Mouse (Mus musculus) liver, embryonic 11.5 days (tissue): Measurements from ENCODE around the gene Apoa4. TPM values are rescaled to one million over a fixed set of nuclear protein-coding genes. Genes with fewer than 3 reads are reported as not detected.

Experiments
- ATAC-seq: fragments of 200-750 bp; cut with Nextera tagmentation; replicated peaks from 2 replicates; pipeline ENCODE4 v1.8.0; 2017; ENCODE audit warnings: moderate number of reproducible peaks, mild to moderate bottlenecking, moderate TSS enrichment, moderate library complexity; ENCODE audit not compliant: low FRiP score
- DNase-seq: peaks from one replicate; pipeline ENCODE4 v3.0.0-alpha.2; 2017; ENCODE audit warnings: low spot score
- H3K27ac ChIP-seq: fragments of 300-500 bp; sonication (generic); 2 replicates; pipeline ENCODE4 v1.5.1; 2014; ENCODE audit warnings: mild to moderate bottlenecking, low read depth, low read length, control low read depth
- H3K27me3 ChIP-seq: fragments of 300-500 bp; sonication (generic); replicated peaks from 2 replicates; pipeline ENCODE4 v1.6.1; 2014; ENCODE audit warnings: low read length, mixed read lengths; ENCODE audit not compliant: control insufficient read depth, insufficient read depth
- H3K36me3 ChIP-seq: fragments of 300-500 bp; sonication (generic); 2 replicates; pipeline ENCODE4 v1.6.1; 2014; ENCODE audit warnings: mild to moderate bottlenecking, low read length, moderate library complexity, mixed read lengths; ENCODE audit not compliant: control insufficient read depth, insufficient read depth
- H3K4me1 ChIP-seq: fragments of 300-500 bp; sonication (generic); replicated peaks from 2 replicates; pipeline ENCODE4 v1.6.1; 2014; ENCODE audit warnings: low read length, mixed read lengths; ENCODE audit not compliant: control insufficient read depth, insufficient read depth
- H3K4me2 ChIP-seq: fragments of 300-500 bp; sonication (generic); 2 replicates; pipeline ENCODE4 v1.6.1; 2014; ENCODE audit warnings: mild to moderate bottlenecking, control low read depth, moderate library complexity
- H3K4me3 ChIP-seq: fragments of 300-500 bp; sonication (generic); 2 replicates; pipeline ENCODE4 v1.5.1; 2014; ENCODE audit warnings: low read depth, low read length, control low read depth
- H3K9ac ChIP-seq: fragments of 300-500 bp; sonication (generic); 2 replicates; pipeline ENCODE4 v1.6.1; 2014; ENCODE audit warnings: low read depth, low read length, control low read depth
- H3K9me3 ChIP-seq: fragments of 300-500 bp; sonication (generic); 2 replicates; pipeline ENCODE4 v1.6.1; 2016; ENCODE audit warnings: low read length, inconsistent platforms, mixed read lengths; ENCODE audit not compliant: control insufficient read depth
- WGBS: fragments of 180-500 bp; shearing (Covaris S2); extraction: QIAGEN DNeasy Blood & Tissue Kit; methylation state at CpG from one replicate; pipeline ENCODE4 v1.1.7; 2014; 5-methylcytosine and 5-hydroxymethylcytosine counted together
- polyA plus RNA-seq: library from polyadenylated mRNA; unstranded; fragments of >200 nt; fragmentation: Nextera tagmentation; extraction: Ambion mirVana; gene quantifications from 2 replicates; pipeline ENCODE4 v1.2.1, GENCODE M21; 2014

Apoa4 gene
- not detected in 2 replicates for polyA plus RNA-seq

DNA sequence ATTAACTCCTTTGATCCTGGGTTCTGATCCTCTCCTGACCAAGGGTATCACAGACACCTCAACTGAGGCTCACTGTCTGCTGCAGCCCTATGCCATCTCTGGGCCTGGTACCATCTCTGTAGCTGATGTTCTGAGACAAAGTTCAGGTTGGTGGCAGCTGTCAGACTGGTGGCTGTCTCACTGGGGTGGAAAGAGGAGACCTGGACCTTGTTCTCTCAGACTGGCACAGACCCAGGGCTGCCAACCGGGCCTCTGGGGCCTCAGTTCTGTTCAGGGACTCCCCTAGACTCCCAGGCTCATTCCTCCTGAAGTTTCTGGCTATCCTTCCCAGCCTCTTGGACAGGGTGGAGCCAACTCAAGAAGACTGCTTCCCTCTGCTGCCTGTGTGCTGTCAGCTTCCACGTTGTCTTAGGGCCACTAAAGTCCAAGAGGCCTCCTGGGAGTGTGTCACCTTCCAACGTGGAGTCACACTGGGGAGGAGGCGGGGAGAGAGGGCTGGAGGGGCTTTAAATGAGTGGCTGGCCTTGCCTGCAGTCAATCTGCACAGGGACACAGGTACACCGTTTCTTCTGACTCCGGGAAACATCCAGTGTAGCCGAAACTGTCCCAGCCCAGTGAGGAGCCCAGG lies at the start of gene Apoa4:
TSS of gene Apoa4 (plus strand) at position 171 of the 628 bp plus-strand sequence.
- no peak for ATAC-seq
- Histone ChIP-seq H3K9ac (no peak within 1 kb of the TSS), H3K4me3 (no peak within 1 kb of the TSS), H3K27me3 (no peaks in the 10 kb centered on the region), H3K9me3 (no peaks in the 10 kb centered on the region), H3K36me3 (no peaks in the 10 kb centered on the region), H3K27ac (no peak within 1 kb of the TSS), H3K4me1 (peaks cover under 1% of the 10 kb centered on the region; the same call in 1 of the 2 replicates), H3K4me2 (no peak within 1 kb of the TSS)
- 61% methylated on average over 7 of the region's 7 CpGs for WGBS
- DNase-seq: no peak

DNA sequence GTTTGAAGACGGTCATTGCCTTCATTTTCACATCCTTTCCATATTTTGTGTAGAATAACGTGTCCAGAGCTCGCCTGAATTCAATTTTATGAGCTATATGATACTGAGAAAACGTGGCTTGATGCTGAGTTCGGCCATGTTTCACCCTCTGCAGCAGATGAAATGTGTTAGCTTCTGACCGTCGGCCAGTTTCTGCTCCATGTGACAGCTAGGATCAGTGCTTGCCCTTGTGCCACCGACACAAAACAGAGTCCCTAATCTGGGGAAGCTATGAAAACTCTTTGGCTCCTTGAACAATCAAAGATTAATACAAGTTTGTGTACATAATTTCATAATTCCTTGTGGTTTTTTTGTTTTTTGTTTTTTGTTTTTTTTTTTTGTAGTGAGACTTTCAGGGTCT lies 49.3 kb upstream of the Apoa4 start:
- no peaks in the 10 kb centered on the region for H3K9me3 ChIP-seq
- WGBS: 73% methylated on average over 8 of the region's 8 CpGs
- H3K27ac ChIP-seq: no peak overlapping the region
- H3K9ac ChIP-seq: no peak overlapping the region
- ATAC-seq: no peak
- H3K4me2 ChIP-seq: no peak overlapping the region
- DNase-seq: no peak
- H3K27me3 ChIP-seq: no peaks in the 10 kb centered on the region
- no peaks in the 10 kb centered on the region for H3K4me1 ChIP-seq
- no peaks in the 10 kb centered on the region for H3K36me3 ChIP-seq
- H3K4me3 ChIP-seq: no peak overlapping the region

DNA sequence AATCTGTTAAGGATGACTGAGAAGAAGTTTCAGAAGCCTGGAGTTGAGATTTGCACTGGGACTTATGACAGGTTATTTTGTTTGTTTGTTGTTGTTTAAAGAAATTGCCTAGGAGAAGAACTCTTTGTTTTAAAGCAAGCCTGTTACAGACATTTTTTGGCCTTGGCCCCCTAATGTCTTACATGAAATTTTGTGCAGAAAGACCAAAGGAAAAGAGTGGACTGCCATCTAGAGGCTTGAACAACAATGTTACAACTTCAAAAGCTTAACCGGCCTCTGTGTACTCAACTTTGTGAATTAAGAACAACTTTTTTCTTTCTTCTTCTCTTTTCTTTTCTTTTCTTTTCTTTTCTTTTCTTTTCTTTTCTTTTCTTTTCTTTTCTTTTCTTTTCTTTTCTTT lies 48.9 kb upstream of the Apoa4 start:
- no peaks in the 10 kb centered on the region for H3K27me3 ChIP-seq
- ATAC-seq (no peak), DNase-seq (no peak)
- H3K9me3 ChIP-seq: no peaks in the 10 kb centered on the region
- H3K36me3 ChIP-seq: no peaks in the 10 kb centered on the region
- WGBS: 51% methylated on average over 1 of the region's 1 CpGs
- H3K4me1 ChIP-seq: 0 out of 2 replicates have a peak, but pooled peaks cover 3% of the 10 kb centered on the region
- H3K4me3 ChIP-seq: no peak overlapping the region
- no peak overlapping the region for H3K4me2 ChIP-seq
- H3K27ac ChIP-seq: no peak overlapping the region
- H3K9ac ChIP-seq: no peak overlapping the region

DNA sequence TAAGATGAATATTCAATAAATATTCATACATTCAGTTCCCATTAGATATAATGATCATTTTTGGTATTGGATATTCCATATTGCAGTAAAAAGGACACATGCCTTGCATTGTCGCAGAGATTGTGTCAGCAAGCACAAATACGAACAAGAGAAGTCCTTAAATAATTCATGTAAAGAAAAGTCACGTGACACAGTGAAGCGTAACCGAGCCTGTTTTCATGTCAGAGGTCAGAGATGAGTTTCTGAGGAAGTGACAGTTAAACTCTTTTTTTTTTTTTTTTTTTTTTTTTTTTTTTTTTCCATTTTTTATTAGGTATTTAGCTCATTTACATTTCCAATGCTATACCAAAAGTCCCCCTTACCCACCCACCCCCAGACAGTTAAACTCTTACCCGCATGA lies 47.9 kb upstream of the Apoa4 start:
- no peak overlapping the region for H3K4me2 ChIP-seq
- no peaks in the 10 kb centered on the region for H3K9me3 ChIP-seq
- 0 out of 2 replicates have a peak, but pooled peaks cover 9% of the 10 kb centered on the region for H3K4me1 ChIP-seq
- H3K27ac ChIP-seq: no peak overlapping the region
- 91% methylated on average over 6 of the region's 6 CpGs for WGBS
- ATAC-seq (no peak), DNase-seq (no peak)
- no peaks in the 10 kb centered on the region for H3K27me3 ChIP-seq
- H3K4me3 ChIP-seq: no peak overlapping the region
- no peak overlapping the region for H3K9ac ChIP-seq
- no peaks in the 10 kb centered on the region for H3K36me3 ChIP-seq

DNA sequence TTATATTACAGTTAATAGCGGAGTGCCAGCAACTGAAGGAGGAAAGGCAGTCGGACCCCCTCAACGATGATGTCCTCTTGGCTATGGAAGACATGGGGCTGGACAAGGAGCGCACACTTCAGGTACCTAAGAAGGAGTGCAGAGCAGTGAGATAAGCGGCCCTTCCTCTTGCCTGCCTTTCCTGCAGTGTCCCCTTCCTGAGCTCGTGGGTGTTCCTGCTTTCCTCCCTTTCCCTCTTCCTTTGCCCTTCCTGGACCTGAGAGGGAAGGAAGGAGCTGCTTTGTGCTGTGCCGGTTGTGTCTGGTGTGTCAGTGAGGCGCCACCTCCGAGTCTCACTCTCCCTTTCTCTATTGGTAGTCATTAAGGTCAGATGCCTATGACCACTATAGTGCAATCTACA lies 45.7 kb upstream of the Apoa4 start:
- H3K27ac ChIP-seq: no peak overlapping the region
- H3K9me3 ChIP-seq: no peaks in the 10 kb centered on the region
- H3K4me1 ChIP-seq: 0 out of 2 replicates have a peak, but pooled peaks cover 9% of the 10 kb centered on the region
- H3K4me3 ChIP-seq: no peak overlapping the region
- H3K9ac ChIP-seq: no peak overlapping the region
- no peak overlapping the region for H3K4me2 ChIP-seq
- no peak for DNase-seq
- WGBS: 78% methylated on average over 9 of the region's 9 CpGs
- peaks cover 5% of the 10 kb centered on the region; the same call in 1 of the 2 replicates for H3K36me3 ChIP-seq
- ATAC-seq: no peak
- no peaks in the 10 kb centered on the region for H3K27me3 ChIP-seq

DNA sequence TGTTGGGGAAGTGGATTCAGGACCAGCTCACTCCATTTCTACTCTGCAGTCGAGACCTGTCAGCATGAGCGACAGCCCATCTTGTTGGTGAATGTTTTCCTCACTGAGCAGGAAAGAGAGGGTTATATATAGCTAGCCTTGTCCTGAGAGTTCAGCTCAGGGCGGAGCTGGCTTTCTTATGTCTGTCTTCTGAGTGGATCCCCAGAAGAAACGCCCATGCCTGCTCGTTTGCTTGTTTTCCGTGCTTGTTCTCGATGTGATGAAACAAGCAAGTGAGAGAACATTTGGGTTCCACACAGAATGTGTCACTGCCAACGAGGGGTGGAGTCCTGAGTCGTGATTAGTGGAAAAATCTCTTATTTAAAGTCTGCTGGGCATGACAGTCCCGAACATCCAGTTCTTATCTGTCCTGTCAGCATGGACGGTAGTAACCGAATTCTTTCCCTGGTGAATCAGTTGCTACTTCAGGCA lies 43.8 kb upstream of the Apoa4 start:
- peak overlapping the region; percentile 21 for H3K27ac ChIP-seq
- no peak for DNase-seq
- 50% methylated on average over 12 of the region's 12 CpGs for WGBS

DNA sequence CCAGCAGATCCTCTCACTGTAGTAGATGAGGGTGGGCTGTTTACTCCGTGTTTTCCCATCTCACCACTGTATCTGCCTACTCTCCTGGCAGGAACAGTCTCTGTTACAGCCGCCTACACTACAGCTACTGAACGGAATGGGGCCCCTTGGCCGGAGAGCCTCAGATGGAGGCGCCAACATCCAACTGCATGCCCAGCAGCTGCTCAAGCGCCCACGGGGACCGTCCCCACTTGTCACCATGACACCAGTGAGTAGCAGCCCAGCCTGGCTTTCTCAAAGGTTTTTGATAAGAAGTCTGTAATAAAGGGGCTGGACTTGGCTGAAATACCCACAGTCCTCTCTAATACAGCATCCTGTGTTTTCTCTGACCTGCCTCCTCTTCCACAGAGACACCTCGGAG lies 42.0 kb upstream of the Apoa4 start:
- H3K27ac ChIP-seq: no peak overlapping the region
- no peaks in the 10 kb centered on the region for H3K9me3 ChIP-seq
- H3K4me3 ChIP-seq: no peak overlapping the region
- DNase-seq (no peak), ATAC-seq (no peak)
- no peak overlapping the region for H3K9ac ChIP-seq
- peaks cover 8% of the 10 kb centered on the region; the same call in 1 of the 2 replicates for H3K36me3 ChIP-seq
- peaks cover 13% of the 10 kb centered on the region for H3K4me1 ChIP-seq
- WGBS: 81% methylated on average over 9 of the region's 9 CpGs
- no peaks in the 10 kb centered on the region for H3K27me3 ChIP-seq
- H3K4me2 ChIP-seq: no peak overlapping the region

More for the DNA sequence above, 43.8 kb upstream of the Apoa4 start:
- no peak overlapping the region for H3K4me3 ChIP-seq
- peaks cover 5% of the 10 kb centered on the region; the same call in 1 of the 2 replicates for H3K36me3 ChIP-seq
- H3K4me1 ChIP-seq: 0 out of 2 replicates have a peak, but pooled peaks cover 9% of the 10 kb centered on the region
- ATAC-seq: 0 out of 2 replicates have a peak, but pooled peaks have one; percentile 29
- no peaks in the 10 kb centered on the region for H3K9me3 ChIP-seq
- no peaks in the 10 kb centered on the region for H3K27me3 ChIP-seq
- no peak overlapping the region for H3K9ac ChIP-seq
- peak overlapping the region; percentile 9; the same call in 1 of the 2 replicates for H3K4me2 ChIP-seq

DNA sequence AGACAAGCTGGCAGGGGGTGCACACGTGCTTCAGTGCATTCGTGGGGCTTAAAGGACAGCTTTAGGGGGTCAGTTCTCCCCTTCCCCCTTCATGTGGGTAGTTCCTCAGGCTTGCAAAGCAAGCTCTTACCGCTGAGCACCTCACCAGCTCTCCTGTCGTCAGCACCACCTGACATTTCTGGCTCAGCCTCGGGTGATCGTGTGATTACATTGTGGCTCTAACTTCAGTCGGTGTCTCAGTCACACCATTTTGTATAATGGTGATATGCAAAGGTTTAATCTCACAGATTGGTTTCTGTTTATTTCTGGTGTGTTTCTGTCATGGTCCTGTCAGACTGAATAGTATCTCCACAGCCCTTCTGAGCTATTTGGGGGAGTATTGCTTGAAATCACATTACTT lies 41.6 kb upstream of the Apoa4 start:
- Histone ChIP-seq H3K36me3 (peaks cover 8% of the 10 kb centered on the region), H3K9me3 (no peaks in the 10 kb centered on the region), H3K4me3 (no peak overlapping the region), H3K4me2 (no peak overlapping the region), H3K4me1 (peaks cover 13% of the 10 kb centered on the region), H3K9ac (no peak overlapping the region), H3K27me3 (no peaks in the 10 kb centered on the region), H3K27ac (no peak overlapping the region)
- ATAC-seq (no peak), DNase-seq (no peak)
- WGBS: 77% methylated on average over 7 of the region's 7 CpGs

DNA sequence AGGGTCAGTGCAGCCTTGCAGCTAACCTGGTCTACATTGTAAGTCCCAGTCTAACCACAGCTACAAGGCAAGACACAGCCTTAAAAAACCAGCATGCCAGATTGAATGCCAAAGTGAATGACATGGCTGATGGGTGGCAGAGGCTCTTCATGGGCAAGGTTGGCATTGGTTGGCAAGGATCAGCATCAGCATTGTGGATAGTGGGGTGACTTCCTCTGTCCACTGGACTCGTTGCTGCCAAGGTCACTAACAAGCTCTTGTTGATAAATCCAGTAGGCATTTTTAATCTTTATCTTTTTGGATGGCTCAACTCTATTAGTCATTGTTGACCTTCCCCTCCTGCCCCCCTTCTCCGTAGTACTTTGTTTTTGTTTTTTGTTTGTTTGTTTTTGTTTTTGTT lies 40.9 kb upstream of the Apoa4 start:
- DNase-seq: no peak
- Histone ChIP-seq H3K27ac (no peak overlapping the region), H3K9ac (no peak overlapping the region), H3K4me3 (no peak overlapping the region), H3K9me3 (no peaks in the 10 kb centered on the region), H3K27me3 (no peaks in the 10 kb centered on the region), H3K4me1 (peaks cover 13% of the 10 kb centered on the region), H3K4me2 (no peak overlapping the region), H3K36me3 (peaks cover 12% of the 10 kb centered on the region)
- WGBS: 70% methylated on average over 2 of the region's 2 CpGs
- no peak for ATAC-seq
